Mouse (Mus musculus): ENCODE data around the gene Adcy9.

The Adcy9 gene

GRCm38 (mm10) chr16:4419546-4420297 lies 576 bp downstream of the Adcy9 start:
- ATAC-seq (ENCODE audit: insufficient number of reproducible peaks, low FRiP score, low TSS enrichment): peak; percentile 62; the same call in 1 of the 2 replicates

- no peak; the same call in 1 of the 2 replicates for ATAC-seq (ENCODE audit: insufficient number of reproducible peaks, low FRiP score, low TSS enrichment)
Measured at GRCm38 (mm10) chr16:4418776-4419545, 1.3 kb downstream of the Adcy9 start.

GRCm38 (mm10) chr16:4418072-4418471 lies 2.2 kb downstream of the Adcy9 start:
- ATAC-seq (ENCODE audit: insufficient number of reproducible peaks, low FRiP score, low TSS enrichment): no peak

GRCm38 (mm10) chr16:4417455-4417854 lies 2.8 kb downstream of the Adcy9 start:
- no peak for ATAC-seq (ENCODE audit: insufficient number of reproducible peaks, low FRiP score, low TSS enrichment)

- ATAC-seq (ENCODE audit: insufficient number of reproducible peaks, low FRiP score, low TSS enrichment): no peak
Measured at GRCm38 (mm10) chr16:4414881-4415585, 5.3 kb downstream of the Adcy9 start.

- ATAC-seq (ENCODE audit: insufficient number of reproducible peaks, low FRiP score, low TSS enrichment): no peak
Measured at GRCm38 (mm10) chr16:4413988-4414880, 6.1 kb downstream of the Adcy9 start.

- no peak for ATAC-seq (ENCODE audit: insufficient number of reproducible peaks, low FRiP score, low TSS enrichment)
Measured at GRCm38 (mm10) chr16:4413301-4413700, 7.0 kb downstream of the Adcy9 start.

GRCm38 (mm10) chr16:4412298-4412697 lies 8.0 kb downstream of the Adcy9 start:
- ATAC-seq (ENCODE audit: insufficient number of reproducible peaks, low FRiP score, low TSS enrichment): no peak

- ATAC-seq (ENCODE audit: insufficient number of reproducible peaks, low FRiP score, low TSS enrichment): no peak
Measured at GRCm38 (mm10) chr16:4411296-4411695, 9.0 kb downstream of the Adcy9 start.

GRCm38 (mm10) chr16:4407536-4407935 lies 12.8 kb downstream of the Adcy9 start:
- no peak for ATAC-seq (ENCODE audit: insufficient number of reproducible peaks, low FRiP score, low TSS enrichment)

- no peak for ATAC-seq (ENCODE audit: insufficient number of reproducible peaks, low FRiP score, low TSS enrichment)
Measured at GRCm38 (mm10) chr16:4406706-4407105, 13.6 kb downstream of the Adcy9 start.

GRCm38 (mm10) chr16:4406047-4406586 lies 14.2 kb downstream of the Adcy9 start:
- ATAC-seq (ENCODE audit: insufficient number of reproducible peaks, low FRiP score, low TSS enrichment): no peak

- ATAC-seq (ENCODE audit: insufficient number of reproducible peaks, low FRiP score, low TSS enrichment): no peak
Measured at GRCm38 (mm10) chr16:4404933-4405761, 15.2 kb downstream of the Adcy9 start.

- ATAC-seq (ENCODE audit: insufficient number of reproducible peaks, low FRiP score, low TSS enrichment): no peak
Measured at GRCm38 (mm10) chr16:4401109-4401508, 19.2 kb downstream of the Adcy9 start.

- ATAC-seq (ENCODE audit: insufficient number of reproducible peaks, low FRiP score, low TSS enrichment): no peak; the same call in 1 of the 2 replicates
Measured at GRCm38 (mm10) chr16:4399471-4400223, 20.7 kb downstream of the Adcy9 start.

GRCm38 (mm10) chr16:4398782-4399181 lies 21.5 kb downstream of the Adcy9 start:
- no peak for ATAC-seq (ENCODE audit: insufficient number of reproducible peaks, low FRiP score, low TSS enrichment)

GRCm38 (mm10) chr16:4397636-4398035 lies 22.7 kb downstream of the Adcy9 start:
- ATAC-seq (ENCODE audit: insufficient number of reproducible peaks, low FRiP score, low TSS enrichment): no peak

- no peak for ATAC-seq (ENCODE audit: insufficient number of reproducible peaks, low FRiP score, low TSS enrichment)
Measured at GRCm38 (mm10) chr16:4395687-4396341, 24.5 kb downstream of the Adcy9 start.
